Mouse (Mus musculus) right cerebral cortex, postnatal 4 days (tissue): ENCODE data around the gene Gm21865.
"Not testable (repeated sequence)": the region's sequence is repeated elsewhere in the genome, so short reads cannot be mapped to it uniquely, and the experiment has no call there.

Experiments used
- DNase-seq: peaks from one replicate; pipeline ENCODE4 v3.0.0-alpha.2; 2022

The Gm21865 gene

DNA sequence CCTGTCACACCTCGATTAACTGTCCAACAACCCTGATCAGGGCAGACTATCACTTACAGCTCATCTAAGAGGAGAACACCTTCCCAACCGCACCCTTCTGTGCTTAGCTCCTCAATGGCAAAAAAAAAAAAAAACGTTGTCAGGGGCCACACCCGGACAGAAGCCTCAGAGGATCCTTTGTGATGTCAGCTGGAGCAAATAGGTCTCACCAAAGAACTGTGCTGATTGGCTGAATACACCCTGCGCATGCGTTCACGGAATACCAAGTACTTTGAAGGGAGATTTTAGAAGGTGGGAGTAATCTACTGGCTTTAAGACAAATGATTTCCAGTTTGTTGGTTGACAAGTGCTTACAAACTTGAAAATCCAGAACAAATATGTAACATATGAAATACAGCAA is at the start of gene Gm21865:
TSS of gene Gm21865 (minus strand) at position 101 of the 400 bp plus-strand sequence.
- not testable (repeated sequence) for DNase-seq
